Mouse (Mus musculus) ES-Bruce4 (cell line): ENCODE data around the gene Lmbr1l. TPM values are rescaled to one million over a fixed set of nuclear protein-coding genes. Genes with fewer than 3 reads are reported as not detected.

ENCODE experiments used
- H3K27ac ChIP-seq: 2 replicates; pipeline ENCODE4 v1.5.1; 2012; ENCODE audit warnings: low read length, inconsistent platforms; ENCODE audit not compliant: insufficient read depth
- H3K27me3 ChIP-seq: 2 replicates; pipeline ENCODE4 v1.6.1; 2012; ENCODE audit warnings: mild to moderate bottlenecking, low read length, inconsistent platforms; ENCODE audit not compliant: control insufficient read depth, poor library complexity, insufficient read depth, severe bottlenecking
- H3K36me3 ChIP-seq: 2 replicates; pipeline ENCODE4 v1.6.1; 2012; ENCODE audit warnings: inconsistent platforms, mild to moderate bottlenecking, low read length, moderate library complexity; ENCODE audit not compliant: control insufficient read depth, poor library complexity, insufficient read depth, severe bottlenecking
- H3K4me1 ChIP-seq: one replicate; pipeline ENCODE4 v1.8.1; 2011; ENCODE audit warnings: low read length; ENCODE audit not compliant: control insufficient read depth, insufficient read depth
- H3K4me3 ChIP-seq: 2 replicates; pipeline ENCODE4 v1.5.1; 2011; ENCODE audit warnings: low read depth, mild to moderate bottlenecking, low read length
- H3K9ac ChIP-seq: 2 replicates; pipeline ENCODE4 v1.6.1; 2012; ENCODE audit warnings: low read depth, mild to moderate bottlenecking, inconsistent platforms; ENCODE audit not compliant: poor library complexity, severe bottlenecking
- H3K9me3 ChIP-seq: replicated peaks from 2 replicates; pipeline ENCODE4 v1.6.1; 2012; ENCODE audit warnings: mild to moderate bottlenecking, low read length, inconsistent platforms; ENCODE audit not compliant: control insufficient read depth, poor library complexity, insufficient read depth, severe bottlenecking
- CTCF ChIP-seq: IDR thresholded peaks from one replicate; pipeline ENCODE4 v1.8.1; 2011; ENCODE audit warnings: low read depth, low read length
- EP300 ChIP-seq: IDR thresholded peaks from 2 replicates; pipeline ENCODE4 v1.6.1; 2011; ENCODE audit warnings: low read depth, low read length; ENCODE audit not compliant: insufficient read depth
- POLR2A ChIP-seq: IDR thresholded peaks from one replicate; pipeline ENCODE4 v1.8.1; 2011; ENCODE audit warnings: low read length; ENCODE audit not compliant: insufficient read depth
- polyA plus RNA-seq: library from polyadenylated mRNA; stranded (reverse); fragments of >200 nt; gene quantifications from 2 replicates; pipeline ENCODE4 v1.2.4, GENCODE M21; 2011; ENCODE audit warnings: low read depth; ENCODE audit not compliant: missing spikeins, insufficient read depth, insufficient read length

Lmbr1l gene
- polyA plus RNA-seq, 1 experiment = 33.4 TPM

- no peak overlapping the region for H3K9ac ChIP-seq
- H3K36me3 ChIP-seq = no peaks in the 10 kb centered on the region; the same call in 1 of the 2 replicates
- TF ChIP-seq CTCF = no peak
- no peak for TF ChIP-seq EP300
- no peak for TF ChIP-seq POLR2A
- H3K27ac ChIP-seq = no peak overlapping the region
- H3K4me1 ChIP-seq = no peaks in the 10 kb centered on the region
- H3K4me3 ChIP-seq = no peak overlapping the region
- no peaks in the 10 kb centered on the region for H3K9me3 ChIP-seq
- peaks cover 2% of the 10 kb centered on the region; the same call in 1 of the 2 replicates for H3K27me3 ChIP-seq
Observed at GRCm38 (mm10) chr15:98901530-98901929, 16.5 kb downstream of the Lmbr1l start.

- Histone ChIP-seq H3K9me3 (no peaks in the 10 kb centered on the region), H3K36me3 (no peaks in the 10 kb centered on the region), H3K9ac (peak within 1 kb of the TSS; percentile 8; the same call in 1 of the 2 replicates), H3K4me3 (peak within 1 kb of the TSS; percentile 83), H3K27me3 (peaks cover 10% of the 10 kb centered on the region; the same call in 1 of the 2 replicates), H3K27ac (no peak within 1 kb of the TSS), H3K4me1 (no peaks in the 10 kb centered on the region)
- TF ChIP-seq POLR2A (no peak), CTCF (no peak), EP300 (no peak)
Observed at GRCm38 (mm10) chr15:98897928-98898800, 19.9 kb downstream of the Lmbr1l start, which contains the start of gene Dhh. TSS of gene Dhh (minus strand) at chr15:98898540.

- H3K36me3 ChIP-seq = no peaks in the 10 kb centered on the region
- peaks cover 3% of the 10 kb centered on the region for H3K4me1 ChIP-seq
- peaks cover 10% of the 10 kb centered on the region; the same call in 1 of the 2 replicates for H3K27me3 ChIP-seq
- H3K4me3 ChIP-seq = peak overlapping the region; percentile 9; the same call in 1 of the 2 replicates
- H3K9ac ChIP-seq = 0 out of 2 replicates have a peak overlapping the region, but pooled peaks have one; percentile 8
- H3K9me3 ChIP-seq = no peaks in the 10 kb centered on the region
- H3K27ac ChIP-seq = no peak overlapping the region
- TF ChIP-seq EP300 (no peak), POLR2A (no peak), CTCF (no peak)
Observed at GRCm38 (mm10) chr15:98897495-98897894, 20.5 kb downstream of the Lmbr1l start.

DNA sequence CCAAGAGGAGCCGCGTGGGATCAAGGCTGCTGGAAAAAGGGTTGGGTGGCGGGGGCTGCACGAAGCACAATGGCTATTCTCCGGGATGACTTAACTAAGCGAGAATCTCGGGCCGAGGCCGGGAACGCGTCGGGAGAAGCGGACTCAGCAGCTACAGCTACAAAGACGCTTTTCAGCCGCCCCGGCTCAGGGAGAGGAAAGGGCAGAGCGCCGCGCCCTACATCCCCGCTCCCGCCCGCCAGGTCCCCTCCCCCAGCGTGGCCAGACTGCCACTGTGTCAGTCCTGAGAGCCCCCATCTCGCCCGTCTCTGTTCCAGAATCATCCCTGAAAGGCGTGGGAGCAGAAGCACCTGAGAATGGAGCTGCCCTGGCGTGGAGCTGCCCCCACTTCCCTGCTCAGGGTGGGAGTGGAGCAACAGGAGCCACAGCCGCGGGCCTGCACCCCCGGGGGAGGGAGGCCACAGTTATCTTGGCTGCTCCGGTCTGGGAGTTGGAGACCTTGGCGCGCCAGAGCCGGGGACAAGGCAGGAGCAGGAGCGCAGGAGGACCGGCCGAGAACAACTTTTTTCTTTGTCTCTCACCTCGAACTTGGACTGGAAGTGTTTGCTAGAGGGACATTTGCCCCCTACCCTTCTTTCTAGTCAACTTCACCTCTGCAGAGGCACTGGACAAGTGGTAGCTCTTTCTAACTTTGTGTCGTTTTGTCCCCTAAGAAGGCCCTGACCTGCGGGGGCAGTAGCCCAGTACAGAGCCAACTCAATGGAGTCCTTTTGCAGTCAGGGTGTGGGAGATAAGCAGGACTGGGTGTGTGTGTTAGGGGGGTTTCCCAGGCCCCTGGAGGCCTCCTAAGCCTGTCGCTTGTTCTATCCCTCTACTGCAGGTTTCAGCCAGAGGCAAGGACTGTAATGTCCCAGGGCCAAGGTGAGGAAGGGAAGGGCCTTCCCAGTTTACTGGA, 22.1 kb downstream of the Lmbr1l start:
- TF ChIP-seq EP300 = no peak
- no peak for TF ChIP-seq CTCF
- TF ChIP-seq POLR2A = no peak
- Histone ChIP-seq H3K4me3 (peak overlapping the region; percentile 38), H3K27ac (no peak overlapping the region), H3K36me3 (no peaks in the 10 kb centered on the region), H3K9me3 (no peaks in the 10 kb centered on the region), H3K27me3 (peaks cover 10% of the 10 kb centered on the region; the same call in 1 of the 2 replicates), H3K4me1 (peaks cover 3% of the 10 kb centered on the region), H3K9ac (peak overlapping the region; percentile 37)

- H3K36me3 ChIP-seq = no peaks in the 10 kb centered on the region
- H3K4me3 ChIP-seq = peak overlapping the region; percentile 51
- no peak overlapping the region for H3K27ac ChIP-seq
- peak overlapping the region; percentile 38 for H3K9ac ChIP-seq
- peaks cover 3% of the 10 kb centered on the region for H3K4me1 ChIP-seq
- peaks cover 10% of the 10 kb centered on the region; the same call in 1 of the 2 replicates for H3K27me3 ChIP-seq
- no peak for TF ChIP-seq CTCF
- no peak for TF ChIP-seq EP300
- no peak for TF ChIP-seq POLR2A
- no peaks in the 10 kb centered on the region for H3K9me3 ChIP-seq
Observed at GRCm38 (mm10) chr15:98894746-98895634, 23.0 kb downstream of the Lmbr1l start.
